Mouse (Mus musculus): ENCODE measurements around the gene Arl6ip4. TPM values are rescaled to one million over a fixed set of nuclear protein-coding genes. Genes with fewer than 3 reads are reported as not detected.

The Arl6ip4 gene
- total and polyA plus RNA-seq, 2 experiments = 19.3 to 23.6 TPM

GRCm38 (mm10) chr5:124159453-124159852 is 43.6 kb downstream of the Arl6ip4 start:
- Histone ChIP-seq H3K27ac (replicated peaks; ENCODE audit: insufficient read depth, low read depth, low read length) (no peak overlapping the region), H3K9ac (ENCODE audit: low read depth, low read length) (no peak overlapping the region), H3K4me3 (ENCODE audit: insufficient read depth, low read depth, low read length) (no peak overlapping the region), H3K4me1 (ENCODE audit: control insufficient read depth, insufficient read depth, low read length) (no peaks in the 10 kb centered on the region), H3K36me3 (ENCODE audit: control insufficient read depth, insufficient read depth, low read length) (no peaks in the 10 kb centered on the region), H3K79me2 (ENCODE audit: control insufficient read depth, insufficient read depth, low read length) (peaks cover 2% of the 10 kb centered on the region; the same call in 1 of the 2 replicates), H3K27me3 (ENCODE audit: control insufficient read depth, insufficient read depth, low read length) (no peaks in the 10 kb centered on the region)
- TF ChIP-seq POLR2A (IDR thresholded peaks at IDR 0.05; ENCODE audit: extremely low read depth, insufficient read depth, low read length) (no peak), CTCF (IDR thresholded peaks at IDR 0.05; ENCODE audit: low read depth, low read length) (no peak)
- DNase-seq (ENCODE audit: extremely low read depth, low read depth, low spot score) = no peak
- WGBS = 81% methylated on average over 7 of the region's 7 CpGs

- no peak overlapping the region for H3K27ac ChIP-seq (replicated peaks; ENCODE audit: insufficient read depth, low read depth, low read length)
- no peak for DNase-seq (ENCODE audit: extremely low read depth, low read depth, low spot score)
- TF ChIP-seq POLR2A (IDR thresholded peaks at IDR 0.05; ENCODE audit: extremely low read depth, insufficient read depth, low read length) (no peak), CTCF (IDR thresholded peaks at IDR 0.05; ENCODE audit: low read depth, low read length) (no peak)
- 56% methylated on average over 10 of the region's 10 CpGs for WGBS
- no peaks in the 10 kb centered on the region; the same call in 1 of the 2 replicates for H3K4me1 ChIP-seq (ENCODE audit: control insufficient read depth, insufficient read depth, low read length)
- H3K4me3 ChIP-seq (ENCODE audit: insufficient read depth, low read depth, low read length) = no peak overlapping the region
- H3K9ac ChIP-seq (ENCODE audit: low read depth, low read length) = no peak overlapping the region
- no peaks in the 10 kb centered on the region for H3K27me3 ChIP-seq (ENCODE audit: control insufficient read depth, insufficient read depth, low read length)
- H3K79me2 ChIP-seq (ENCODE audit: control insufficient read depth, insufficient read depth, low read length) = peaks cover 2% of the 10 kb centered on the region; the same call in 1 of the 2 replicates
- no peaks in the 10 kb centered on the region for H3K36me3 ChIP-seq (ENCODE audit: control insufficient read depth, insufficient read depth, low read length)
These were observed 45.9 kb downstream of the Arl6ip4 start for GRCm38 (mm10) chr5:124161831-124162230.

GRCm38 (mm10) chr5:124162577-124162976 is 46.7 kb downstream of the Arl6ip4 start:
- Histone ChIP-seq H3K36me3 (ENCODE audit: control insufficient read depth, insufficient read depth, low read length) (no peaks in the 10 kb centered on the region), H3K79me2 (ENCODE audit: control insufficient read depth, insufficient read depth, low read length) (peaks cover 2% of the 10 kb centered on the region; the same call in 1 of the 2 replicates), H3K27ac (replicated peaks; ENCODE audit: insufficient read depth, low read depth, low read length) (no peak overlapping the region), H3K4me3 (ENCODE audit: insufficient read depth, low read depth, low read length) (no peak overlapping the region), H3K9ac (ENCODE audit: low read depth, low read length) (no peak overlapping the region), H3K4me1 (ENCODE audit: control insufficient read depth, insufficient read depth, low read length) (no peaks in the 10 kb centered on the region; the same call in 1 of the 2 replicates), H3K27me3 (ENCODE audit: control insufficient read depth, insufficient read depth, low read length) (no peaks in the 10 kb centered on the region)
- TF ChIP-seq CTCF (IDR thresholded peaks at IDR 0.05; ENCODE audit: low read depth, low read length) (no peak; the same call in 1 of the 2 replicates), POLR2A (IDR thresholded peaks at IDR 0.05; ENCODE audit: extremely low read depth, insufficient read depth, low read length) (no peak)
- peak; percentile 49 for DNase-seq (ENCODE audit: extremely low read depth, low read depth, low spot score)
- 72% methylated on average over 5 of the region's 5 CpGs for WGBS

GRCm38 (mm10) chr5:124163445-124163844 is 47.6 kb downstream of the Arl6ip4 start:
- no peaks in the 10 kb centered on the region for H3K27me3 ChIP-seq (ENCODE audit: control insufficient read depth, insufficient read depth, low read length)
- H3K4me3 ChIP-seq (ENCODE audit: insufficient read depth, low read depth, low read length) = no peak overlapping the region
- no peak overlapping the region for H3K9ac ChIP-seq (ENCODE audit: low read depth, low read length)
- no peaks in the 10 kb centered on the region; the same call in 1 of the 2 replicates for H3K4me1 ChIP-seq (ENCODE audit: control insufficient read depth, insufficient read depth, low read length)
- WGBS = 85% methylated on average over 11 of the region's 11 CpGs
- no peak overlapping the region for H3K27ac ChIP-seq (replicated peaks; ENCODE audit: insufficient read depth, low read depth, low read length)
- peaks cover 2% of the 10 kb centered on the region; the same call in 1 of the 2 replicates for H3K79me2 ChIP-seq (ENCODE audit: control insufficient read depth, insufficient read depth, low read length)
- no peak for DNase-seq (ENCODE audit: extremely low read depth, low read depth, low spot score)
- TF ChIP-seq POLR2A (IDR thresholded peaks at IDR 0.05; ENCODE audit: extremely low read depth, insufficient read depth, low read length) (no peak), CTCF (IDR thresholded peaks at IDR 0.05; ENCODE audit: low read depth, low read length) (no peak)
- no peaks in the 10 kb centered on the region for H3K36me3 ChIP-seq (ENCODE audit: control insufficient read depth, insufficient read depth, low read length)

- H3K36me3 ChIP-seq (ENCODE audit: control insufficient read depth, insufficient read depth, low read length) = no peaks in the 10 kb centered on the region
- 81% methylated on average over 15 of the region's 15 CpGs for WGBS
- H3K4me1 ChIP-seq (ENCODE audit: control insufficient read depth, insufficient read depth, low read length) = no peaks in the 10 kb centered on the region; the same call in 1 of the 2 replicates
- H3K79me2 ChIP-seq (ENCODE audit: control insufficient read depth, insufficient read depth, low read length) = peaks cover 5% of the 10 kb centered on the region; the same call in 1 of the 2 replicates
- H3K27ac ChIP-seq (replicated peaks; ENCODE audit: insufficient read depth, low read depth, low read length) = no peak overlapping the region
- no peaks in the 10 kb centered on the region for H3K27me3 ChIP-seq (ENCODE audit: control insufficient read depth, insufficient read depth, low read length)
- no peak for TF ChIP-seq POLR2A (IDR thresholded peaks at IDR 0.05; ENCODE audit: extremely low read depth, insufficient read depth, low read length)
- DNase-seq (ENCODE audit: extremely low read depth, low read depth, low spot score) = no peak
- H3K4me3 ChIP-seq (ENCODE audit: insufficient read depth, low read depth, low read length) = no peak overlapping the region
- no peak overlapping the region for H3K9ac ChIP-seq (ENCODE audit: low read depth, low read length)
These were observed 50.0 kb downstream of the Arl6ip4 start for GRCm38 (mm10) chr5:124165622-124166570.

Measured in liver, adult 2 months (tissue).